Mouse (Mus musculus) left cerebral cortex, adult 11 months (tissue): ENCODE data around the gene Gm4302.
"Not testable (repeated sequence)": the region's sequence is repeated elsewhere in the genome, so short reads cannot be mapped to it uniquely, and the experiment has no call there.

Source experiments
- DNase-seq: peaks from one replicate; pipeline ENCODE4 v3.0.0; 2022; ENCODE audit warnings: low spot score

Gm4302 gene

GRCm38 (mm10) chr10:100340536-100340935, at the start of gene Gm4302:
Gene Gm4302 (plus strand): TSS chr10:100340836.
- DNase-seq, result not testable (repeated sequence)

GRCm38 (mm10) chr10:100296105-100296504, 44.5 kb upstream of the Gm4302 start:
- DNase-seq, result no peak

- DNase-seq, result not testable (repeated sequence)
Measured at GRCm38 (mm10) chr10:100300106-100300505, 40.5 kb upstream of the Gm4302 start.

- not testable (repeated sequence) for DNase-seq
Measured at GRCm38 (mm10) chr10:100335376-100335775, 5.3 kb upstream of the Gm4302 start, which contains the start of gene Gm4301. Gene Gm4301 (plus strand): TSS chr10:100335676.

GRCm38 (mm10) chr10:100345672-100346071, 5.0 kb downstream of the Gm4302 start, which contains the start of gene Gm4303:
Gene Gm4303 (plus strand): TSS chr10:100345972.
- DNase-seq, result not testable (repeated sequence)

GRCm38 (mm10) chr10:100350793-100351192, 10.2 kb downstream of the Gm4302 start, which contains the start of gene Gm4305:
Gene Gm4305 (plus strand): TSS chr10:100351093.
- not testable (repeated sequence) for DNase-seq

- DNase-seq, result not testable (repeated sequence)
Measured at GRCm38 (mm10) chr10:100356841-100357240, 16.2 kb downstream of the Gm4302 start.

GRCm38 (mm10) chr10:100361038-100361437, 20.4 kb downstream of the Gm4302 start, which contains the start of gene Gm4307:
Gene Gm4307 (plus strand): TSS chr10:100361338.
- not testable (repeated sequence) for DNase-seq

GRCm38 (mm10) chr10:100382460-100382859, 41.8 kb downstream of the Gm4302 start, which contains the start of gene Gm4312:
Gene Gm4312 (minus strand): TSS chr10:100382560.
- DNase-seq, result not testable (repeated sequence)
